Mouse (Mus musculus) small intestine, adult 2 months (tissue): ENCODE data around the gene Vps9d1. TPM values are rescaled to one million over a fixed set of nuclear protein-coding genes. Genes with fewer than 3 reads are reported as not detected.
"Not testable (repeated sequence)": the region's sequence is repeated elsewhere in the genome, so short reads cannot be mapped to it uniquely, and the experiment has no call there.

Experiments
- H3K27ac ChIP-seq: fragments of 200-500 bp; 2 replicates; pipeline ENCODE4 v1.5.1; 2012; ENCODE audit warnings: low read depth, low read length, control low read depth, inconsistent platforms; ENCODE audit not compliant: insufficient read depth
- H3K27me3 ChIP-seq: fragments of 200-500 bp; 2 replicates; pipeline ENCODE4 v1.6.1; 2012; ENCODE audit warnings: mild to moderate bottlenecking, moderate library complexity, low read length, inconsistent platforms; ENCODE audit not compliant: control insufficient read depth, insufficient read depth
- H3K36me3 ChIP-seq: fragments of 200-500 bp; 2 replicates; pipeline ENCODE4 v1.6.1; 2012; ENCODE audit warnings: mild to moderate bottlenecking, low read length, control low read depth, inconsistent platforms; ENCODE audit not compliant: control insufficient read depth, insufficient read depth
- H3K4me1 ChIP-seq: fragments of 200-500 bp; 2 replicates; pipeline ENCODE4 v1.6.1; 2012; ENCODE audit warnings: low read length, inconsistent platforms, mixed read lengths; ENCODE audit not compliant: control insufficient read depth, insufficient read depth, insufficient read length
- H3K4me3 ChIP-seq: fragments of 200-500 bp; 2 replicates; pipeline ENCODE4 v1.5.1; 2012; ENCODE audit warnings: low read depth, mild to moderate bottlenecking, control low read depth, inconsistent platforms, low read length, moderate library complexity
- CTCF ChIP-seq: fragments of 200-500 bp; IDR thresholded peaks from 2 replicates; pipeline ENCODE4 v1.5.1; 2012; ENCODE audit warnings: low read depth, mild to moderate bottlenecking, control low read depth, inconsistent platforms, low read length, moderate library complexity, mixed read lengths; ENCODE audit not compliant: insufficient replicate concordance, insufficient read length; ENCODE audit errors: extremely low read depth
- POLR2A ChIP-seq: fragments of 200-500 bp; IDR thresholded peaks from 2 replicates; pipeline ENCODE4 v1.6.1; 2012; ENCODE audit warnings: low read depth, mild to moderate bottlenecking, control low read depth, inconsistent platforms, low read length, moderate library complexity
- WGBS: fragments of 180-500 bp; shearing (Covaris S2); methylation state at CpG from one replicate; pipeline ENCODE4 v1.1.7; 2018; 5-methylcytosine and 5-hydroxymethylcytosine counted together
- polyA plus RNA-seq: library from polyadenylated mRNA; depleted of rRNA; stranded (reverse); fragments of >200 nt; gene quantifications from 2 replicates; pipeline ENCODE4 v1.2.3, GENCODE M21; 2012

The Vps9d1 gene
- polyA plus RNA-seq, 1 experiment: 106 TPM

DNA sequence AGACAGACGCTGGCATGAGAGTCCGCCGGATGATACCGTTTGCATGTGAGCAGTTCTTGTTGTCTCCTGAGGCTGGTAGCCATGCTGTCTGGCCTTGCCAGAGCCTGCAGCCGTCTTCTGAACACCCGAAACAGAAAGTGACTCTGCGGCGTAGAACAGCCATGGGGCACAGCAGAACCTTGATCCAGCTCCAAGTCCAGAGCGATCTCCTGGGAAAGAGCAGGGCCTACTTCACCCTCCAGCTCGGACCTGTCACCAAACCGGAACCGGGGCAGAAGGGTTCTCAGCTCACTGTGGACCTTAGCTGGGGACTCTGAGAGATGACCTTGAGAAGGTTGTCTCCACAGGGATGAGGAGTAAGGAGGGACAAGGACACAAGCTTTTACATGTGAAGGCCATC is 20.9 kb upstream of the Vps9d1 start:
- H3K4me1 ChIP-seq: no peaks in the 10 kb centered on the region
- WGBS: 91% methylated on average over 12 of the region's 12 CpGs
- H3K4me3 ChIP-seq: no peak overlapping the region
- H3K27ac ChIP-seq: no peak overlapping the region
- H3K27me3 ChIP-seq: no peaks in the 10 kb centered on the region
- peaks cover 2% of the 10 kb centered on the region for H3K36me3 ChIP-seq
- no peak for TF ChIP-seq CTCF

DNA sequence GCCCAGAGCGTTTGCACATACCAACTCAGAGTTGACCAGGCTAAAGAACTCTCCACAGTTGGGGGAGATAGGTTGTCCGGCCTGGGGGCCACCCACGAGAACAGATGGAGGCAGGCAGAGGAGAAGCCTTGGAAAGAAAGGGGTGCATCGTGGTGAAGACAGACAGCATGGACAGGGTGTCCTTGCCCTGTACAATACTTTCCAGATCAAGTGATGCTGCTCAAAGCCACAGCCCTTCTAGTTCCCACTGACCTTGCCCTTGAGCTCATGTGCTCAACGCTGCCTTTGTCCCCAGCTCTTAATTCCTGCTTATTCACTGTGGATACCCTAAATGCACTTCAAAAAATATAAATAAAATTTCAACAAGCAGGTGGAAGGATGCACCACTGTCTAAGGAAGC is 20.3 kb upstream of the Vps9d1 start:
- Histone ChIP-seq H3K27ac (no peak overlapping the region), H3K4me1 (no peaks in the 10 kb centered on the region), H3K36me3 (peaks cover 4% of the 10 kb centered on the region), H3K27me3 (no peaks in the 10 kb centered on the region), H3K4me3 (no peak overlapping the region)
- TF ChIP-seq CTCF (no peak), POLR2A (no peak)
- WGBS: 89% methylated on average over 5 of the region's 5 CpGs

DNA sequence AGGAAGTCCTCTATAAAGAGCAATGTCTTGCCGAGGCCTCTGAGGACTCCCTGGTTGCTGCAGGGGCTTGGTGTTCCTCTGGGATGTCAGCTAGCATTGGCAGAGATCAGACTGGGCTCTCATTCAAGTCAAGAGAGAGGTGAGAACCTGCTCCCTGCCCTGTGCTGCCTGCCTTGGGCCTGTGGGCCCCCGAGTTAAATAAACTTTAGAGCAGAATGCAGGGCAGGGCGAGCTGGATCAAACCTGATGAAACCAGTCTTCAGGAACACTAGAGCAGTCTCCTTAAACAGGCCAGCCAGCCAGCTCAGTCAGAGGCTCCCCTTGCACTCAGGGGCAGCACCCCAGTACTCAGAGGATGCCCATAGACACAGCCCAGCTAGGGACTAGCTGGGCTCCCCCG is 17.8 kb upstream of the Vps9d1 start:
- no peak for TF ChIP-seq CTCF
- TF ChIP-seq POLR2A: no peak
- peaks cover 26% of the 10 kb centered on the region for H3K36me3 ChIP-seq
- no peak overlapping the region for H3K27ac ChIP-seq
- no peaks in the 10 kb centered on the region for H3K27me3 ChIP-seq
- H3K4me1 ChIP-seq: no peaks in the 10 kb centered on the region
- no peak overlapping the region for H3K4me3 ChIP-seq
- WGBS: 67% methylated on average over 4 of the region's 4 CpGs

DNA sequence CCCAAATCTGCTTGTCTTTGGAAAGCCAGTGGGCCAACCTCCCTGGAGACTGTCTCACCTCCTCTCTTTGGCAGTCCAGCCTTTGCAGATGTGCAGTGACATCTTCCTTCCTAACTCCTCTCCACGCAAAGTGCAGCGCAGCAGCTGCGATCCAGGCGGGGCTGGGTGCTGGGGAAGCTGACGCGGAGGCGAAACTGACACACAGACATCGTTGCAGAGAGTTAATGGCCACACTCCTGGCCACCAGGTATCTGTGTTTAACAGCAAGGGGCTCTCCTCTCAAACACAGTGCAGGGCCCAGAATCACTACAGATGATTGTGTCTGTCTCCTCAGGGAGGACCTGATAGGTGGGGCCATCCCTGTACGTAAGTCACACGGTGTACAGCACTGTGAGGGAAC is 17.0 kb upstream of the Vps9d1 start:
- 86% methylated on average over 10 of the region's 10 CpGs for WGBS
- no peak for TF ChIP-seq CTCF
- TF ChIP-seq POLR2A: no peak

DNA sequence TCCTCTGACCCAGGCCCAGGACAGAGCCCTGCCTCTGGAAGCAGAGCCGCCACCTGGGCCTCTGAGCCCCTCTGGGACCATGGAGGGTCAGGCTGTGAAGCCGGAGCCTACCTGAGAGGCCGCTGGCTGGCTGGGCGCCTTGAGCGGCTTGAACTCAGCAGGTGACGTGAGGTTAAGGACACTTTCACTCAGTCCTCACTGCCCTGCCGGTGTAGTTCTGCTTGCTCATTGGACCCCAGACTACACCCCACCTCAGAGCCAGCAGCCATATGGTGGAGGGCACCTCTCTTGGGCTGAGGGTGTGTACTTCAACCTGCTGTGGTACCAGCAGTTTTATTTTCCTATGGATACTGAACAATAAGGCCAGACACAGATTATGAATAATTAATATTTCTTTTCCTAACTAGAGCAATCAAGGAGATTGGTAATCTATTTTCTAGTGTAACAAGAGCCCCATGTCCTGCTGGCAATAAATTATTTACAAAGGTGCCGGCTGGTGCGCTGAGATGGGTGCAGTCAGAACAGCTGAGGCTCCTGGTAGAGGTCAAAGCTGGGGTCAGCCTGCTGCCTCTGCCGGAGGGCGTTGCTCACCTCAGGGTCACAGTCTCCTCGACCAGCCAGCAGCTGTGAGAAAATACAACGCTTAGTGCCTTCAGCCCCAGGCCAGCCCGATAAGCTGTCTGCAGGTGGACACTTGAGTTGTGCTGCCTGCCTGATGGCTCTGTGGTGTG is 13.9 kb upstream of the Vps9d1 start:
- H3K36me3 ChIP-seq: peaks cover 58% of the 10 kb centered on the region
- H3K4me3 ChIP-seq: no peak overlapping the region
- H3K27ac ChIP-seq: no peak overlapping the region
- no peaks in the 10 kb centered on the region for H3K4me1 ChIP-seq
- WGBS: 86% methylated on average over 14 of the region's 14 CpGs
- no peaks in the 10 kb centered on the region for H3K27me3 ChIP-seq
- TF ChIP-seq CTCF: no peak

More for the DNA sequence above, 17.0 kb upstream of the Vps9d1 start:
- Histone ChIP-seq H3K4me3 (no peak overlapping the region), H3K4me1 (no peaks in the 10 kb centered on the region), H3K27ac (no peak overlapping the region), H3K36me3 (peaks cover 33% of the 10 kb centered on the region), H3K27me3 (no peaks in the 10 kb centered on the region)

DNA sequence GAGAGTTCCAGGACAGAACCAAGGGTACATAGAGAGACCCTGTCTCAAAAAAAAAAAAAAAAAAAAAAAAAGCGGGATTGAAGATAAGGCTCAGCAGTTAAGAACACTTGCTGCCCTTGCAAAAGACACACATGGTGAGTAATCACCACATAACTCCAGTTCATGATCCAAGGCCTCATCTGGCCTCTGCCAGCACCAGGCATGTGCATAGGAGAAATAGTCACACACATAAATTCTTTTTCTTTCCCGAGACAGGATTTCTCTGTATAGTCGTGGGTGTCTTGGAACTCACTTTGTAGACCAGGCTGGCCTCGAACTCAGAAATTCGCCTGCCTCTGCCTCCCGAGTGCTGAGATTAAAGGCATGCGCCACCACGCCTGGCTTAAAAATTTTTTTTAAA is 3.4 kb upstream of the Vps9d1 start:
- peaks cover 41% of the 10 kb centered on the region for H3K36me3 ChIP-seq
- not testable (repeated sequence) for H3K27me3 ChIP-seq, H3K27ac ChIP-seq, H3K4me3 ChIP-seq, H3K4me1 ChIP-seq
- WGBS: 92% methylated on average over 8 of the region's 8 CpGs

DNA sequence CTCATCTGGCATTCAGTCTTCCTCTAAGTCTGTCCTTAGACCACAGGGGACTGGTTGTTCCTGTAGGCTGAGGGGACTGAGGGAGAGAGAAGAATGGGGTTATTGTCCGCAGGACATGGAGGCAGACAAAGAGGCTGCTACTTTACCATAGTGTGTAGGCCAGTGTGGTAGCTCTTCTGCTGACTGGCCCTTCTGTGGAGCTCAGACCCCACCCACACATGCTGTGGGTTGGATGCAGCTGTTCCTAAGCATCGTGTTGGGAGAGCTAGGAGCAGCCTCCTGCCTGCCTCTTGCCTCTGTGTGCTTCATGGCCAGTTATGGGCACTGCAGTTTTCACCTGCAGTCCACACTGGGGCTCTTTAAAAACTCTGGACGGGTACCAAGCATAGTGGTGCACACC is 3.0 kb upstream of the Vps9d1 start:
- no peak overlapping the region for H3K4me3 ChIP-seq
- peaks cover 38% of the 10 kb centered on the region for H3K36me3 ChIP-seq
- WGBS: 88% methylated on average over 3 of the region's 3 CpGs
- peaks cover 9% of the 10 kb centered on the region for H3K4me1 ChIP-seq
- no peaks in the 10 kb centered on the region for H3K27me3 ChIP-seq
- no peak overlapping the region for H3K27ac ChIP-seq
- TF ChIP-seq CTCF: no peak
- TF ChIP-seq POLR2A: no peak

DNA sequence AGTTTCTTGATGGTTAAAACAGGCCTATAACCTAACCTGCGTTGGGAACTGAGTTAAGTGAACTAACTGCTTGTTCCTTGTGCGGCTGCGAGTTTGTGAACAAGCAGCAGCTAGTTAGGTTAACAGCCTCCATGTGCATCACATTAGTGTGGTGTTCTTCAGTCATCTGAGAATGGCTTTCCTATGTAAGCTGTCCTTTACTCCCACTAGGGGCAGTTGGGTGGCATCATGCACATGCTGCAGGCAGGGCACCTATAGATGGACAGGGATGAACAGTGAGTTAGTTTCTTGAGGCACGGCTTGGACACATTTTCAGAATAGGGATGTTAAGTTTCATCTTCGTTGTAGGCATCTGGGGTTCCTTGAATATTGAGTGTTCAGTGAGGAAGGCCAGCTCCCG is 1.0 kb upstream of the Vps9d1 start:
- peaks cover 9% of the 10 kb centered on the region for H3K4me1 ChIP-seq
- H3K4me3 ChIP-seq: peak overlapping the region; percentile 97; the same call in 1 of the 2 replicates
- 51% methylated on average over 6 of the region's 6 CpGs for WGBS
- no peak overlapping the region for H3K27ac ChIP-seq
- H3K36me3 ChIP-seq: peaks cover 40% of the 10 kb centered on the region
- TF ChIP-seq CTCF (no peak), POLR2A (no peak)
- no peaks in the 10 kb centered on the region for H3K27me3 ChIP-seq
